11 mouse cellular contexts compared by ENCODE assay signal in genomic region chr3:32826701-32827100, GRCm38 (mm10). TPM values are rescaled to one million over a fixed set of nuclear protein-coding genes. Genes with fewer than 3 reads are reported as not detected.
DNase-seq lines count a peak whose midpoint lies in the region; ATAC-seq and TF ChIP-seq lines count a peak whose summit lies in the region.
"Had no signal": no experiment of that assay in that cellular context is flagged by ENCODE, and none has a peak within 500 bp of the region (broad histone marks: within the 10 kb centered on the region; RNA-seq: fewer than 3 reads in every experiment).

No protein-coding gene starts in this region.

- no peak for DNase-seq in gastrocnemius, adult 2 months
- DNase-seq in gastrocnemius, postnatal 14 days, result no peak
- peak; percentile 10 for DNase-seq in Muller cell, postnatal 12 days (ENCODE audit: inconsistent ontology term)
- DNase-seq in cerebellum, postnatal 36 days, result peak; percentile 21 to 34
- peak; percentile 55 to 69 for DNase-seq in left cerebral cortex, adult 18-20 months (ENCODE audit: low spot score in 2 of 2)
- DNase-seq in kidney, postnatal 4 days, result no peak
- DNase-seq in ovary, postnatal 10 days (ENCODE audit: low spot score), result no peak
- DNase-seq: gastrocnemius, postnatal 10 days had no signal

- peak overlapping the region; percentile 72 for H3K27ac ChIP-seq in gastrocnemius, adult 2 months
- H3K27ac ChIP-seq: limb, embryonic 15.5 days had no signal

- ATAC-seq in CD4-positive, CD25-positive, alpha-beta regulatory T cell, adult 4 months, result no peak

- no peak overlapping the region for H3K4me3 ChIP-seq in gastrocnemius, adult 2 months
- H3K4me3 ChIP-seq: limb, embryonic 15.5 days had no signal

- intact Hi-C loops in gastrocnemius, adult 2 months (cut with DNase I), result loop anchor here (5.0 kb wide), 1 partner anchor 41 kb away; no protein-coding TSS in a partner anchor
- intact Hi-C loops in gastrocnemius, postnatal 14 days (cut with DNase I; ENCODE audit: low total_unique reads), result no loop called here

- TF ChIP-seq CTCF in gastrocnemius, adult 2 months (IDR thresholded peaks at IDR 0.05), result no peak

RNA-seq across cellular contexts. Expression of gene Usp13, which starts 9.4 kb away (rescaled TPM):
- 100 to 1,000 TPM; 188 to 287 TPM for total RNA-seq in gastrocnemius, adult 2 months (2021)
- 100 to 1,000 TPM; 154 to 157 TPM for total RNA-seq in gastrocnemius, postnatal 14 days (2021)
- total RNA-seq in left cerebral cortex, adult 18-20 months (2021), result 10 to 100 TPM; 30.0 to 31.9 TPM
- polyA plus RNA-seq in CD4-positive, CD25-positive, alpha-beta regulatory T cell, adult 4 months (2017; shearing (Covaris generic)), result not detected
- total RNA-seq: common myeloid progenitor, adult 5-6 weeks had no signal

Comparison
In these comparisons a context has a peak if more than half of its experiments do, and no peak if none do; other contexts are left out.
1. DNase-seq: peak in Muller cell, postnatal 12 days (single experiment), cerebellum, postnatal 36 days (2 of 2) and left cerebral cortex, adult 18-20 months (2 of 2); none in gastrocnemius, adult 2 months (single experiment), gastrocnemius, postnatal 14 days (single experiment), kidney, postnatal 4 days (0 of 2) and ovary, postnatal 10 days (single experiment).
2. RNA of gene Usp13, which starts 9.4 kb away (total RNA-seq): 188 to 287 TPM in gastrocnemius, adult 2 months and 154 to 157 TPM in gastrocnemius, postnatal 14 days; 30.0 to 31.9 TPM in left cerebral cortex, adult 18-20 months; every median in the first group is over 4 times any median in the second.